Mouse (Mus musculus) hindbrain, embryonic 11.5 days (tissue): ENCODE measurements around the gene Lman2. TPM values are rescaled to one million over a fixed set of nuclear protein-coding genes. Genes with fewer than 3 reads are reported as not detected.

ENCODE experiments used
- ATAC-seq: fragments of 200-750 bp; cut with Nextera tagmentation; 2 replicates; pipeline ENCODE4 v1.8.0; 2017; ENCODE audit warnings: mild to moderate bottlenecking, moderate TSS enrichment, moderate library complexity; ENCODE audit not compliant: low FRiP score
- DNase-seq: peaks from one replicate; pipeline ENCODE4 v3.0.0-alpha.2; 2015; ENCODE audit warnings: low spot score
- H3K27ac ChIP-seq: fragments of 300-500 bp; sonication (generic); 2 replicates; pipeline ENCODE4 v1.5.1; 2014; ENCODE audit warnings: mild to moderate bottlenecking, low read depth, low read length
- H3K27me3 ChIP-seq: fragments of 300-500 bp; sonication (generic); 2 replicates; pipeline ENCODE4 v1.6.1; 2014; ENCODE audit warnings: mild to moderate bottlenecking, low read length, moderate library complexity, mixed read lengths; ENCODE audit not compliant: control insufficient read depth, insufficient read depth
- H3K36me3 ChIP-seq: fragments of 300-500 bp; sonication (generic); 2 replicates; pipeline ENCODE4 v1.6.1; 2014; ENCODE audit warnings: mild to moderate bottlenecking, low read length, moderate library complexity, mixed read lengths; ENCODE audit not compliant: control insufficient read depth, insufficient read depth
- H3K4me1 ChIP-seq: fragments of 300-500 bp; sonication (generic); replicated peaks from 2 replicates; pipeline ENCODE4 v1.6.1; 2014; ENCODE audit warnings: low read length, mixed read lengths; ENCODE audit not compliant: control insufficient read depth, insufficient read depth
- H3K4me2 ChIP-seq: fragments of 300-500 bp; sonication (generic); replicated peaks from 2 replicates; pipeline ENCODE4 v1.6.1; 2014; ENCODE audit warnings: mild to moderate bottlenecking, low read depth, low read length
- H3K4me3 ChIP-seq: fragments of 300-500 bp; sonication (generic); 2 replicates; pipeline ENCODE4 v1.5.1; 2014; ENCODE audit warnings: low read depth, low read length
- H3K9ac ChIP-seq: fragments of 300-500 bp; sonication (generic); 2 replicates; pipeline ENCODE4 v1.6.1; 2014; ENCODE audit warnings: low read depth, low read length
- H3K9me3 ChIP-seq: fragments of 300-500 bp; sonication (generic); 2 replicates; pipeline ENCODE4 v1.6.1; 2016; ENCODE audit warnings: low read length; ENCODE audit not compliant: control insufficient read depth
- WGBS: fragments of 180-500 bp; shearing (Covaris S2); extraction: QIAGEN DNeasy Blood & Tissue Kit; methylation state at CpG from one replicate; pipeline ENCODE4 v1.1.7; 2014; 5-methylcytosine and 5-hydroxymethylcytosine counted together
- polyA plus RNA-seq: library from polyadenylated mRNA; unstranded; fragments of >200 nt; fragmentation: Nextera tagmentation; extraction: Ambion mirVana; gene quantifications from 2 replicates; pipeline ENCODE4 v1.2.1, GENCODE M21; 2014

Lman2 gene
- polyA plus RNA-seq, 1 experiment from 2014 or later = 64.8 TPM

GRCm38 (mm10) chr13:55300913-55301312, 61.7 kb downstream of the Lman2 start:
- DNase-seq (no peak), ATAC-seq (no peak)
- Histone ChIP-seq H3K9ac (no peak overlapping the region), H3K27me3 (no peaks in the 10 kb centered on the region), H3K9me3 (no peaks in the 10 kb centered on the region), H3K4me2 (no peak overlapping the region), H3K4me1 (no peaks in the 10 kb centered on the region), H3K27ac (no peak overlapping the region), H3K36me3 (peaks cover 12% of the 10 kb centered on the region), H3K4me3 (no peak overlapping the region)
- WGBS = 92% methylated on average over 5 of the region's 5 CpGs

DNA sequence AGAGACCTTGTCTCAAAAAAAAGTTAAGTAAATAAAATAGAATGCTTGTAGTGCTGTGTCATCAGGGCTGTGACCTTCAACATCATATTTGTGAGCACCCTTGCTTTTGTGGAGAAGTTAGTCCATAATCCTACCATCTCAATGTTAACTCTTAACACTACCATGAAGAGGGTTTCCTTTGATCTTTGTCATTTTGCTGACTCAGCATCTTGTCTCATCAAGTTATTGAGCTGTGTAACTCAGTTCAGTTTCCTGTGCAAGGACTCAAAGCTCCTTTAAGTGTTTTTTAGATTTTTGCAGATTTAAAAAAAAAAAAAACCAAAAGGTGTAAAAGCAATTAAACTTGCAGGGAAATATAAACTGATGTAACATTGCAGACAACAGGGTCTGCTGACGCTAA, 65.8 kb downstream of the Lman2 start:
- no peak for ATAC-seq
- Histone ChIP-seq H3K4me1 (no peaks in the 10 kb centered on the region), H3K36me3 (peaks cover 3% of the 10 kb centered on the region; the same call in 1 of the 2 replicates), H3K9me3 (no peaks in the 10 kb centered on the region), H3K4me2 (no peak overlapping the region), H3K9ac (no peak overlapping the region), H3K27ac (no peak overlapping the region), H3K4me3 (no peak overlapping the region), H3K27me3 (no peaks in the 10 kb centered on the region)
- DNase-seq = no peak
- WGBS = 97% methylated on average over 1 of the region's 1 CpGs

Other genes with a start within 250 kb of the Lman2 start
- gene Gm17617, start 229.2 kb downstream of the Lman2 start, polyA plus RNA-seq = not detected in 2 replicates
- gene Fgfr4, start 210.1 kb downstream of the Lman2 start, polyA plus RNA-seq = 0.66 and 1.5 TPM in 2 replicates
- gene Nsd1, start 153.0 kb downstream of the Lman2 start, polyA plus RNA-seq = 64.5 and 108 TPM in 2 replicates
- gene Prelid1, start 42.3 kb downstream of the Lman2 start, polyA plus RNA-seq = 433 and 450 TPM in 2 replicates
- gene Rab24, start 40.8 kb downstream of the Lman2 start, polyA plus RNA-seq = 90.2 and 90.9 TPM in 2 replicates
- 28.4 and 30.5 TPM in 2 replicates for gene Mxd3, start 33.0 kb downstream of the Lman2 start, polyA plus RNA-seq
- gene Rgs14, start 6.9 kb upstream of the Lman2 start, polyA plus RNA-seq = 0.42 and 0.48 TPM in 2 replicates
- gene Slc34a1, start 35.4 kb upstream of the Lman2 start, polyA plus RNA-seq = not detected in 2 replicates
- gene Pfn3, start 52.4 kb upstream of the Lman2 start, polyA plus RNA-seq = not detected in 2 replicates
- 0.28 TPM in 1 of 2 replicates, not detected in the other for gene F12, start 64.0 kb upstream of the Lman2 start, polyA plus RNA-seq
- 37.6 and 52.3 TPM in 2 replicates for gene Grk6, start 82.3 kb upstream of the Lman2 start, polyA plus RNA-seq
- 2.4 and 2.5 TPM in 2 replicates for gene Prr7, start 101.5 kb upstream of the Lman2 start, polyA plus RNA-seq
- 277 and 314 TPM in 2 replicates for gene Dbn1, start 125.3 kb upstream of the Lman2 start, polyA plus RNA-seq
- 135 and 152 TPM in 2 replicates for gene Pdlim7, start 150.9 kb upstream of the Lman2 start, polyA plus RNA-seq
- 2.2 and 2.8 TPM in 2 replicates for gene Dok3, start 166.5 kb upstream of the Lman2 start, polyA plus RNA-seq
- gene Ddx41, start 173.9 kb upstream of the Lman2 start, polyA plus RNA-seq = 67.6 and 75.0 TPM in 2 replicates
- gene Fam193b, start 208.3 kb upstream of the Lman2 start, polyA plus RNA-seq = 44.5 and 45.9 TPM in 2 replicates
- gene Tmed9, start 210.9 kb upstream of the Lman2 start, polyA plus RNA-seq = 50.1 and 63.8 TPM in 2 replicates
- 23.2 and 27.7 TPM in 2 replicates for gene B4galt7, start 237.1 kb upstream of the Lman2 start, polyA plus RNA-seq